Mouse (Mus musculus) olfactory bulb, adult 2 months (tissue): ENCODE measurements around the gene Ccdc120.
"Not testable (repeated sequence)": the region's sequence is repeated elsewhere in the genome, so short reads cannot be mapped to it uniquely, and the experiment has no call there.

Experiments
- CTCF ChIP-seq: fragments of 200-500 bp; IDR thresholded peaks from 2 replicates; pipeline ENCODE4 v1.5.1; 2012; ENCODE audit warnings: low read depth, mild to moderate bottlenecking, low read length, moderate library complexity; ENCODE audit not compliant: insufficient read depth
- POLR2A ChIP-seq: fragments of 200-500 bp; IDR thresholded peaks from 2 replicates; pipeline ENCODE4 v1.6.1; 2012; ENCODE audit warnings: mild to moderate bottlenecking, low read depth, low read length, moderate library complexity; ENCODE audit not compliant: insufficient read depth

- TF ChIP-seq POLR2A, CTCF: not testable (repeated sequence)
These were observed 37.0 kb downstream of the Ccdc120 start for GRCm38 (mm10) chrX:7713764-7714134.
